Mouse (Mus musculus): ENCODE results near the gene Ppp1r13b. TPM values are rescaled to one million over a fixed set of nuclear protein-coding genes. Genes with fewer than 3 reads are reported as not detected.

The Ppp1r13b gene
- total and polyA plus RNA-seq, 3 experiments = 1.5 to 8.7 TPM; not detected in 1

Other genes with a start within 250 kb of the Ppp1r13b start
- gene Ckb, start 235.8 kb downstream of the Ppp1r13b start, total RNA-seq (2012; rRNA removed) = not detected in 2 replicates
- gene Ckb, start 235.8 kb downstream of the Ppp1r13b start, polyA plus RNA-seq (2012; ENCODE audit: insufficient read depth in 1 of 2, insufficient read length in 2 of 2, low read depth in 1 of 2, low replicate concordance in 2 of 2, missing spikeins in 1 of 2) = under 1 TPM in 1 of 2 experiments, not detected in 1; 0.08 TPM
- 53.9 and 77.5 TPM in 2 replicates for gene Trmt61a, start 230.0 kb downstream of the Ppp1r13b start, total RNA-seq (2012; rRNA removed)
- 10 to 100 TPM in 1 of 2 experiments, not detected in 1; 41.4 TPM for gene Trmt61a, start 230.0 kb downstream of the Ppp1r13b start, polyA plus RNA-seq (2012; ENCODE audit: insufficient read depth in 1 of 2, insufficient read length in 2 of 2, low read depth in 1 of 2, low replicate concordance in 2 of 2, missing spikeins in 1 of 2)
- gene Bag5, start 194.9 kb downstream of the Ppp1r13b start, total RNA-seq (2012; rRNA removed) = 33.3 and 38.0 TPM in 2 replicates
- gene Bag5, start 194.9 kb downstream of the Ppp1r13b start, polyA plus RNA-seq (2012; ENCODE audit: insufficient read depth in 1 of 2, insufficient read length in 2 of 2, low read depth in 1 of 2, low replicate concordance in 2 of 2, missing spikeins in 1 of 2) = 10 to 100 TPM in 1 of 2 experiments, not detected in 1; 24.0 TPM
- 19.3 and 25.7 TPM in 2 replicates for gene Apopt1, start 194.8 kb downstream of the Ppp1r13b start, total RNA-seq (2012; rRNA removed)
- 10 to 100 TPM in 1 of 2 experiments, not detected in 1; 46.5 TPM for gene Apopt1, start 194.8 kb downstream of the Ppp1r13b start, polyA plus RNA-seq (2012; ENCODE audit: insufficient read depth in 1 of 2, insufficient read length in 2 of 2, low read depth in 1 of 2, low replicate concordance in 2 of 2, missing spikeins in 1 of 2)
- gene Klc1, start 149.3 kb downstream of the Ppp1r13b start, total RNA-seq (2012; rRNA removed) = 29.1 and 30.7 TPM in 2 replicates
- gene Klc1, start 149.3 kb downstream of the Ppp1r13b start, polyA plus RNA-seq (2012; ENCODE audit: insufficient read depth in 1 of 2, insufficient read length in 2 of 2, low read depth in 1 of 2, low replicate concordance in 2 of 2, missing spikeins in 1 of 2) = 10 to 100 TPM in 1 of 2 experiments, not detected in 1; 60.4 TPM
- gene Xrcc3, start 94.2 kb downstream of the Ppp1r13b start, total RNA-seq (2012; rRNA removed) = 9.0 and 10.0 TPM in 2 replicates
- gene Xrcc3, start 94.2 kb downstream of the Ppp1r13b start, polyA plus RNA-seq (2012; ENCODE audit: insufficient read depth in 1 of 2, insufficient read length in 2 of 2, low read depth in 1 of 2, low replicate concordance in 2 of 2, missing spikeins in 1 of 2) = 10 to 100 TPM in 1 of 2 experiments, not detected in 1; 18.8 TPM
- gene Zfyve21, start 93.9 kb downstream of the Ppp1r13b start, total RNA-seq (2012; rRNA removed) = 7.2 and 8.1 TPM in 2 replicates
- gene Zfyve21, start 93.9 kb downstream of the Ppp1r13b start, polyA plus RNA-seq (2012; ENCODE audit: insufficient read depth in 1 of 2, insufficient read length in 2 of 2, low read depth in 1 of 2, low replicate concordance in 2 of 2, missing spikeins in 1 of 2) = 1 to 10 TPM in 1 of 2 experiments, not detected in 1; 9.1 TPM
- gene Atp5mpl, start 58.9 kb upstream of the Ppp1r13b start, total RNA-seq (2012; rRNA removed) = 461 and 487 TPM in 2 replicates
- gene Atp5mpl, start 58.9 kb upstream of the Ppp1r13b start, polyA plus RNA-seq (2012; ENCODE audit: insufficient read depth in 1 of 2, insufficient read length in 2 of 2, low read depth in 1 of 2, low replicate concordance in 2 of 2, missing spikeins in 1 of 2) = 1,000 to 10,000 TPM in 1 of 2 experiments, 100 to 1,000 TPM in 1; 224 to 1,158 TPM
- gene Tdrd9, start 63.4 kb upstream of the Ppp1r13b start, total RNA-seq (2012; rRNA removed) = 24.5 and 46.5 TPM in 2 replicates
- gene Tdrd9, start 63.4 kb upstream of the Ppp1r13b start, polyA plus RNA-seq (2012; ENCODE audit: insufficient read depth in 1 of 2, insufficient read length in 2 of 2, low read depth in 1 of 2, low replicate concordance in 2 of 2, missing spikeins in 1 of 2) = 10 to 100 TPM in 1 of 2 experiments, not detected in 1; 28.9 TPM
- 0.08 TPM in 1 of 2 replicates, not detected in the other for gene Rd3l, start 73.2 kb upstream of the Ppp1r13b start, total RNA-seq (2012; rRNA removed)
- not detected for gene Rd3l, start 73.2 kb upstream of the Ppp1r13b start, polyA plus RNA-seq (2012; ENCODE audit: insufficient read depth in 1 of 2, insufficient read length in 2 of 2, low read depth in 1 of 2, low replicate concordance in 2 of 2, missing spikeins in 1 of 2)
- not detected in 2 replicates for gene Aspg, start 198.6 kb upstream of the Ppp1r13b start, total RNA-seq (2012; rRNA removed)
- gene Aspg, start 198.6 kb upstream of the Ppp1r13b start, polyA plus RNA-seq (2012; ENCODE audit: insufficient read depth in 1 of 2, insufficient read length in 2 of 2, low read depth in 1 of 2, low replicate concordance in 2 of 2, missing spikeins in 1 of 2) = not detected
- gene Kif26a, start 238.1 kb upstream of the Ppp1r13b start, total RNA-seq (2012; rRNA removed) = 4.4 and 6.9 TPM in 2 replicates
- 1 to 10 TPM in 1 of 2 experiments, not detected in 1; 4.8 TPM for gene Kif26a, start 238.1 kb upstream of the Ppp1r13b start, polyA plus RNA-seq (2012; ENCODE audit: insufficient read depth in 1 of 2, insufficient read length in 2 of 2, low read depth in 1 of 2, low replicate concordance in 2 of 2, missing spikeins in 1 of 2)

Measured in MEL (cell line).